Mouse (Mus musculus): ENCODE results near the gene Fam169b. TPM values are rescaled to one million over a fixed set of nuclear protein-coding genes. Genes with fewer than 3 reads are reported as not detected.

Fam169b gene
- polyA plus RNA-seq, 1 experiment, result 114 TPM

DNA sequence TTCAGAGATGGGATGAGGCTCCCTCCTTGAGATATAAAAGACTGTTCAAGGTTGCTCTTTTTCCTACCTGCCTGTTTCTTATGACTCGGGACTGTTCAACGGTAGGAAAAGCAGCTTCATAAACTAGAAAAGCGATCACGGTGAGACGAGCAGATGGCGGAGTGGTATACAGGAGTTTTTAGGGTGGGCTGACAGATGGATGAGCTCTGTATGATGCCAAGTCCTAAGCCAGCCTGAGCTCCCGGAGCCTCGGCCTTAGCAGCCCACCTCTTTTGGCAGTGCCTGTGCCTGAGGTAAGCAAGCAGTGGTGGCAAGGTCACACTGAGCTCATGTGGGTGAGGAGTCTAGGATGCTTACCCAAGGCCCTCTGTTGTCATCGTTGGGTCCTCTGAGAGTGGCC, 42.8 kb upstream of the Fam169b start:
- DNase-seq, result no peak
- TF ChIP-seq CTCF (IDR thresholded peaks at IDR 0.05; ENCODE audit: borderline replicate concordance, control insufficient read depth, extremely low read depth, insufficient read depth, low read length, poor library complexity) (no peak), POLR2A (IDR thresholded peaks at IDR 0.05; ENCODE audit: control insufficient read depth, extremely low read depth, insufficient read depth, low read length, poor library complexity) (no peak)
- 92% methylated on average over 9 of the region's 9 CpGs for WGBS
- H3K36me3 ChIP-seq (ENCODE audit: control insufficient read depth, insufficient read depth, low read length), result no peaks in the 10 kb centered on the region
- H3K4me1 ChIP-seq (replicated peaks; ENCODE audit: control insufficient read depth, insufficient read depth, low read length), result peaks cover 32% of the 10 kb centered on the region
- no peaks in the 10 kb centered on the region for H3K27me3 ChIP-seq (ENCODE audit: control insufficient read depth, insufficient read depth, low read length)
- no peak overlapping the region for H3K27ac ChIP-seq (ENCODE audit: control insufficient read depth, insufficient read depth, low read length)
- H3K4me3 ChIP-seq (ENCODE audit: control insufficient read depth, insufficient read depth, low read length), result no peak overlapping the region

DNA sequence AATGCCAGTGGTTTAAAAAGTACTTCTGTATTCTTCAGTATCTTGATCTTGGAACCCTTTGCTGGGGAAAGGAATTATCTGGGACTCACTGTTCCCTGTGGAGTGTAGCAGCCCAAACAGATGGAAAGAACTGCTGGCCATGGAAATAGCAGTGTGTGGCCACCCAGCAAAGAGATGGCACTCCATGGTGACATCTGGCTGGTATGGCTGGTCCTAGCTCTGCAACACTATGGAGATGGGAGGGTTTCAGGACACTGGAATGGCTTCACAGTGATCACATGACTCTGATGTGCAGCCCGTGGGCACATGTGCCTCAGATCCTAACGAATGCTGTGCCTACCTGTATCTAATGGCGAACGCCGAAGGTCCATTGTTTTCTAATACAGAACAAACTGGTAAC, 41.1 kb upstream of the Fam169b start:
- no peak overlapping the region for H3K4me3 ChIP-seq (ENCODE audit: control insufficient read depth, insufficient read depth, low read length)
- 88% methylated on average over 5 of the region's 5 CpGs for WGBS
- DNase-seq, result no peak
- no peak overlapping the region for H3K27ac ChIP-seq (ENCODE audit: control insufficient read depth, insufficient read depth, low read length)
- TF ChIP-seq CTCF (IDR thresholded peaks at IDR 0.05; ENCODE audit: borderline replicate concordance, control insufficient read depth, extremely low read depth, insufficient read depth, low read length, poor library complexity) (no peak), POLR2A (IDR thresholded peaks at IDR 0.05; ENCODE audit: control insufficient read depth, extremely low read depth, insufficient read depth, low read length, poor library complexity) (no peak)
- peaks cover 24% of the 10 kb centered on the region for H3K4me1 ChIP-seq (replicated peaks; ENCODE audit: control insufficient read depth, insufficient read depth, low read length)
- H3K27me3 ChIP-seq (ENCODE audit: control insufficient read depth, insufficient read depth, low read length), result no peaks in the 10 kb centered on the region
- no peaks in the 10 kb centered on the region for H3K36me3 ChIP-seq (ENCODE audit: control insufficient read depth, insufficient read depth, low read length)

GRCm38 (mm10) chr7:68233619-68234223, 39.9 kb upstream of the Fam169b start:
- H3K36me3 ChIP-seq (ENCODE audit: control insufficient read depth, insufficient read depth, low read length), result no peaks in the 10 kb centered on the region
- no peak overlapping the region for H3K4me3 ChIP-seq (ENCODE audit: control insufficient read depth, insufficient read depth, low read length)
- TF ChIP-seq CTCF (IDR thresholded peaks at IDR 0.05; ENCODE audit: borderline replicate concordance, control insufficient read depth, extremely low read depth, insufficient read depth, low read length, poor library complexity), result no peak
- TF ChIP-seq POLR2A (IDR thresholded peaks at IDR 0.05; ENCODE audit: control insufficient read depth, extremely low read depth, insufficient read depth, low read length, poor library complexity), result no peak
- no peaks in the 10 kb centered on the region for H3K27me3 ChIP-seq (ENCODE audit: control insufficient read depth, insufficient read depth, low read length)
- H3K4me1 ChIP-seq (replicated peaks; ENCODE audit: control insufficient read depth, insufficient read depth, low read length), result peaks cover 15% of the 10 kb centered on the region
- 76% methylated on average over 13 of the region's 13 CpGs for WGBS
- no peak for DNase-seq
- no peak overlapping the region for H3K27ac ChIP-seq (ENCODE audit: control insufficient read depth, insufficient read depth, low read length)

GRCm38 (mm10) chr7:68236817-68237216, 36.8 kb upstream of the Fam169b start:
- WGBS, result 85% methylated on average over 8 of the region's 8 CpGs
- no peak for DNase-seq
- TF ChIP-seq CTCF (IDR thresholded peaks at IDR 0.05; ENCODE audit: borderline replicate concordance, control insufficient read depth, extremely low read depth, insufficient read depth, low read length, poor library complexity) (no peak), POLR2A (IDR thresholded peaks at IDR 0.05; ENCODE audit: control insufficient read depth, extremely low read depth, insufficient read depth, low read length, poor library complexity) (no peak)
- Histone ChIP-seq H3K36me3 (ENCODE audit: control insufficient read depth, insufficient read depth, low read length) (no peaks in the 10 kb centered on the region), H3K27ac (ENCODE audit: control insufficient read depth, insufficient read depth, low read length) (no peak overlapping the region), H3K4me1 (replicated peaks; ENCODE audit: control insufficient read depth, insufficient read depth, low read length) (peaks cover 17% of the 10 kb centered on the region), H3K4me3 (ENCODE audit: control insufficient read depth, insufficient read depth, low read length) (no peak overlapping the region), H3K27me3 (ENCODE audit: control insufficient read depth, insufficient read depth, low read length) (no peaks in the 10 kb centered on the region)

- DNase-seq, result no peak
- TF ChIP-seq POLR2A (IDR thresholded peaks at IDR 0.05; ENCODE audit: control insufficient read depth, extremely low read depth, insufficient read depth, low read length, poor library complexity), result no peak
- no peak for TF ChIP-seq CTCF (IDR thresholded peaks at IDR 0.05; ENCODE audit: borderline replicate concordance, control insufficient read depth, extremely low read depth, insufficient read depth, low read length, poor library complexity)
- no peak overlapping the region for H3K27ac ChIP-seq (ENCODE audit: control insufficient read depth, insufficient read depth, low read length)
- H3K36me3 ChIP-seq (ENCODE audit: control insufficient read depth, insufficient read depth, low read length), result no peaks in the 10 kb centered on the region
- no peak overlapping the region for H3K4me3 ChIP-seq (ENCODE audit: control insufficient read depth, insufficient read depth, low read length)
- H3K4me1 ChIP-seq (replicated peaks; ENCODE audit: control insufficient read depth, insufficient read depth, low read length), result peaks cover 9% of the 10 kb centered on the region
- 88% methylated on average over 11 of the region's 11 CpGs for WGBS
- H3K27me3 ChIP-seq (ENCODE audit: control insufficient read depth, insufficient read depth, low read length), result no peaks in the 10 kb centered on the region
These were observed 34.3 kb upstream of the Fam169b start for GRCm38 (mm10) chr7:68239220-68239827.

DNA sequence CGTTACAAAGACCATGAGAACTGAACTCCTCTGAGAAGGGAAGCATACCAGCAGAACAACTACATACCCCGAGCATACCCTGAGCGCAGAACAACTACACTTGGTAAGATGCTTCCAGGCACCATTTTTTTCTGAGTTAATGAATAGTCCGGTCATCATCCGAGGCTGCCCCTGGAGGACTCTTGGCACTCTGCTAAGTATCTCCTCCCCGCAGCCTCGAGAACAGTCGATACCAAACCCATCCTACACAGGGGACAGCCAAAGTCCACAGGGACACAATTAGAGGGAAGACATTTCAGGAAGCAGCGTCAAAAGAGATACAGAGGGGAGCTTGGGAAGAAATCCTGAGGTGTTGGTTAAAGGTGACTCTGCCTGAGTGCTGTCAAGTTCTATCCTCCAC, 32.4 kb upstream of the Fam169b start:
- TF ChIP-seq CTCF (IDR thresholded peaks at IDR 0.05; ENCODE audit: borderline replicate concordance, control insufficient read depth, extremely low read depth, insufficient read depth, low read length, poor library complexity) (no peak), POLR2A (IDR thresholded peaks at IDR 0.05; ENCODE audit: control insufficient read depth, extremely low read depth, insufficient read depth, low read length, poor library complexity) (no peak)
- 93% methylated on average over 9 of the region's 9 CpGs for WGBS
- peaks cover 17% of the 10 kb centered on the region for H3K4me1 ChIP-seq (replicated peaks; ENCODE audit: control insufficient read depth, insufficient read depth, low read length)
- H3K36me3 ChIP-seq (ENCODE audit: control insufficient read depth, insufficient read depth, low read length), result no peaks in the 10 kb centered on the region
- H3K27me3 ChIP-seq (ENCODE audit: control insufficient read depth, insufficient read depth, low read length), result no peaks in the 10 kb centered on the region
- H3K4me3 ChIP-seq (ENCODE audit: control insufficient read depth, insufficient read depth, low read length), result no peak overlapping the region
- no peak for DNase-seq
- no peak overlapping the region for H3K27ac ChIP-seq (ENCODE audit: control insufficient read depth, insufficient read depth, low read length)

All from thymus, adult 2 months (tissue).